Mouse (Mus musculus) lung, postnatal 0 days (tissue): ENCODE results near the gene Fam129b.

Experiments
- CTCF ChIP-seq: IDR thresholded peaks from 2 replicates; pipeline ENCODE4 v1.5.1; 2016; ENCODE audit warnings: antibody characterized with exemption, mild to moderate bottlenecking
- EP300 ChIP-seq: IDR thresholded peaks from 2 replicates; pipeline ENCODE4 v1.6.1; 2016; ENCODE audit warnings: antibody characterized with exemption, mild to moderate bottlenecking, control low read depth

GRCm38 (mm10) chr2:32891278-32891677 is 15.4 kb downstream of the Fam129b start:
- no peak for TF ChIP-seq CTCF
- no peak for TF ChIP-seq EP300
